Mouse (Mus musculus): ENCODE measurements around the gene Bcl11b.

DNA sequence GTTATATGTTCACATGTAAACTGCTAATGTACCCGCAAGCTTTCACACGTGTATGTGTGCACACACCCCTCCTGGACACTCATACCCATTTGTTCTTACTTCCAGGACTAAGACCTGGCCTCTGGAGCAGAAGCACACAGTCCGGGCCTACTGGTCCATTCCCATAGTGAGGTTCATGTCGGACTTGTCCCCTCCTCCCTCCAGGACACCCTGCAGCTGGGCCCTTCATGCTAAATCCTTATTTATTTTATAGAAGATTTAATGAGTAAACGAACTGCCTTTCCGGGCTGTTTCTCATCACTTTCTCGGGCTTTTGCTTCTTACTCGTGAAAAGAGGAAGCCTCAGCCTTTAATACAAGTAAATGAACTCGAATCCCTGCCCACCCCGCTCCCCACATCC, 54.0 kb downstream of the Bcl11b start:
- no peak for TF ChIP-seq POLR2A (IDR thresholded peaks at IDR 0.05; ENCODE audit: control insufficient read depth, low read depth, low read length)
- TF ChIP-seq CTCF (IDR thresholded peaks at IDR 0.05; ENCODE audit: control insufficient read depth, insufficient read depth, insufficient replicate concordance, low read depth, low read length) = no peak

Data from testis, adult 2 months (tissue).